ENCODE assay signal across 8 mouse cellular contexts in genomic region chr11:118254159-118254951, GRCm38 (mm10). TPM values are rescaled to one million over a fixed set of nuclear protein-coding genes. Genes with fewer than 3 reads are reported as not detected.
DNase-seq lines count a peak whose midpoint lies in the region; ATAC-seq and TF ChIP-seq lines count a peak whose summit lies in the region.

No protein-coding gene starts in this region.

- TF ChIP-seq CTCF in hindbrain, postnatal 0 days (IDR thresholded peaks at IDR 0.05; ENCODE audit: low read depth) = no peak
- no peak for TF ChIP-seq CTCF in midbrain, postnatal 0 days (IDR thresholded peaks at IDR 0.05)

- no peak for DNase-seq in forebrain, embryonic 10.5 days (ENCODE audit: extremely low spot score, low spot score)
- DNase-seq in brain, adult 2 months (ENCODE audit: low read depth, low spot score) = peak; percentile 97
- peak; percentile 31 to 67 for DNase-seq in frontal cortex, adult 2 months (ENCODE audit: extremely low spot score in 1 of 2, low spot score in 1 of 2)
- DNase-seq in hindbrain, postnatal 0 days (ENCODE audit: low spot score) = peak; percentile 79
- peak; percentile 62 to 76 for DNase-seq in left cerebral cortex, postnatal 14 days (ENCODE audit: low spot score in 2 of 2)
- peak; percentile 76 for DNase-seq in midbrain, postnatal 0 days (ENCODE audit: low spot score)
- DNase-seq in thymus, postnatal 36 days = no peak

- peaks cover 20% of the 10 kb centered on the region for H3K4me1 ChIP-seq in forebrain, embryonic 13.5 days
- H3K4me1 ChIP-seq in forebrain, embryonic 10.5 days = peaks cover 12% of the 10 kb centered on the region
- peaks cover 15% of the 10 kb centered on the region for H3K4me1 ChIP-seq in hindbrain, postnatal 0 days (ENCODE audit: insufficient read depth, low read length)
- H3K4me1 ChIP-seq in midbrain, postnatal 0 days (ENCODE audit: insufficient read depth, low read length) = no peaks in the 10 kb centered on the region

- no peaks in the 10 kb centered on the region for H3K27me3 ChIP-seq in forebrain, embryonic 13.5 days
- H3K27me3 ChIP-seq in forebrain, embryonic 10.5 days (ENCODE audit: poor library complexity, severe bottlenecking) = no peaks in the 10 kb centered on the region
- no peaks in the 10 kb centered on the region for H3K27me3 ChIP-seq in hindbrain, postnatal 0 days (ENCODE audit: insufficient read depth, low read length)
- no peaks in the 10 kb centered on the region for H3K27me3 ChIP-seq in midbrain, postnatal 0 days (ENCODE audit: insufficient read depth, low read length)

- H3K9me3 ChIP-seq in forebrain, embryonic 13.5 days (replicated peaks) = no peaks in the 10 kb centered on the region
- peaks cover 4% of the 10 kb centered on the region; the same call in 1 of the 2 replicates for H3K9me3 ChIP-seq in forebrain, embryonic 10.5 days
- no peaks in the 10 kb centered on the region for H3K9me3 ChIP-seq in hindbrain, postnatal 0 days (ENCODE audit: low read length)
- no peaks in the 10 kb centered on the region for H3K9me3 ChIP-seq in midbrain, postnatal 0 days (ENCODE audit: low read length)

- no peak overlapping the region; the same call in 1 of the 2 replicates for H3K9ac ChIP-seq in forebrain, embryonic 13.5 days
- H3K9ac ChIP-seq in hindbrain, postnatal 0 days (replicated peaks; ENCODE audit: low read length) = no peak overlapping the region
- no peak overlapping the region for H3K9ac ChIP-seq in midbrain, postnatal 0 days (replicated peaks; ENCODE audit: low read length, poor library complexity, severe bottlenecking)

- intact Hi-C loops in left cerebral cortex, postnatal 14 days (cut with DNase I) = no loop called here

- peak overlapping the region; percentile 88 for H3K27ac ChIP-seq in forebrain, embryonic 13.5 days
- H3K27ac ChIP-seq in forebrain, embryonic 10.5 days = no peak overlapping the region
- H3K27ac ChIP-seq in hindbrain, postnatal 0 days = peak overlapping the region; percentile 66
- H3K27ac ChIP-seq in midbrain, postnatal 0 days (ENCODE audit: low read depth, low read length) = peak overlapping the region; percentile 40

- H3K36me3 ChIP-seq in forebrain, embryonic 13.5 days (ENCODE audit: poor library complexity, severe bottlenecking) = peaks cover 34% of the 10 kb centered on the region
- peaks cover 35% of the 10 kb centered on the region for H3K36me3 ChIP-seq in forebrain, embryonic 10.5 days (replicated peaks)
- H3K36me3 ChIP-seq in hindbrain, postnatal 0 days (ENCODE audit: insufficient read depth, low read length) = peaks cover 20% of the 10 kb centered on the region
- H3K36me3 ChIP-seq in midbrain, postnatal 0 days (ENCODE audit: insufficient read depth, low read length) = peaks cover 20% of the 10 kb centered on the region

- peak; percentile 89 for ATAC-seq in forebrain, embryonic 13.5 days
- ATAC-seq in hindbrain, postnatal 0 days = peak; percentile 67
- 0 out of 2 replicates have a peak, but pooled peaks have one; percentile 38 for ATAC-seq in midbrain, postnatal 0 days (ENCODE audit: low FRiP score)

- H3K4me3 ChIP-seq in forebrain, embryonic 13.5 days = no peak overlapping the region
- no peak overlapping the region for H3K4me3 ChIP-seq in forebrain, embryonic 10.5 days
- no peak overlapping the region for H3K4me3 ChIP-seq in hindbrain, postnatal 0 days (ENCODE audit: low read length)
- H3K4me3 ChIP-seq in midbrain, postnatal 0 days (ENCODE audit: low read depth, low read length) = no peak overlapping the region

- H3K4me2 ChIP-seq in forebrain, embryonic 13.5 days = peak overlapping the region; percentile 10; the same call in 1 of the 2 replicates
- no peak overlapping the region for H3K4me2 ChIP-seq in hindbrain, postnatal 0 days (ENCODE audit: low read depth, low read length)
- no peak overlapping the region for H3K4me2 ChIP-seq in midbrain, postnatal 0 days (ENCODE audit: low read depth, low read length, poor library complexity, severe bottlenecking)

- 32% methylated on average over 15 of the region's 15 CpGs for WGBS in forebrain, embryonic 13.5 days
- 74% methylated on average over 15 of the region's 15 CpGs for WGBS in forebrain, embryonic 10.5 days
- whole genome bisulfite sequencing in hindbrain, postnatal 0 days = 23% methylated on average over 15 of the region's 15 CpGs
- 38% methylated on average over 15 of the region's 15 CpGs for WGBS in midbrain, postnatal 0 days

RNA-seq across cellular contexts. Expression of gene Cyth1, which starts 6.0 kb away (rescaled TPM):
- polyA plus RNA-seq in forebrain, embryonic 13.5 days (2015; fragmentation: Nextera tagmentation; extraction: Ambion mirVana) = 22.7 and 24.5 TPM in 2 replicates
- 10.1 and 11.5 TPM in 2 replicates for polyA plus RNA-seq in forebrain, embryonic 10.5 days (2016; fragmentation: Nextera tagmentation; extraction: Ambion mirVana)
- polyA plus RNA-seq in frontal cortex, adult 2 months (2012; rRNA removed) = 70.4 and 90.1 TPM in 2 replicates
- 42.9 and 48.3 TPM in 2 replicates for total RNA-seq in hindbrain, postnatal 0 days (2014; rRNA removed)
- 15.7 and 19.5 TPM in 2 replicates for polyA plus RNA-seq in hindbrain, postnatal 0 days (2015; fragmentation: Nextera tagmentation; extraction: Ambion mirVana)
- total RNA-seq in left cerebral cortex, postnatal 14 days (2021) = 10 to 100 TPM; 62.5 to 71.8 TPM
- 40.2 and 54.1 TPM in 2 replicates for total RNA-seq in midbrain, postnatal 0 days (2014; rRNA removed)
- polyA plus RNA-seq in midbrain, postnatal 0 days (2015; fragmentation: Nextera tagmentation; extraction: Ambion mirVana) = 20.0 and 21.6 TPM in 2 replicates

RNA-seq across cellular contexts. Expression of gene Usp36, which starts 35.7 kb away (rescaled TPM):
- polyA plus RNA-seq in forebrain, embryonic 13.5 days (2015; fragmentation: Nextera tagmentation; extraction: Ambion mirVana) = 14.1 and 16.9 TPM in 2 replicates
- 22.9 and 24.6 TPM in 2 replicates for polyA plus RNA-seq in forebrain, embryonic 10.5 days (2016; fragmentation: Nextera tagmentation; extraction: Ambion mirVana)
- 27.7 and 28.4 TPM in 2 replicates for polyA plus RNA-seq in frontal cortex, adult 2 months (2012; rRNA removed)
- total RNA-seq in hindbrain, postnatal 0 days (2014; rRNA removed) = 19.7 and 20.6 TPM in 2 replicates
- polyA plus RNA-seq in hindbrain, postnatal 0 days (2015; fragmentation: Nextera tagmentation; extraction: Ambion mirVana) = 12.6 and 12.8 TPM in 2 replicates
- total RNA-seq in left cerebral cortex, postnatal 14 days (2021) = 10 to 100 TPM; 24.8 to 26.3 TPM
- total RNA-seq in midbrain, postnatal 0 days (2014; rRNA removed) = 13.7 and 20.4 TPM in 2 replicates
- polyA plus RNA-seq in midbrain, postnatal 0 days (2015; fragmentation: Nextera tagmentation; extraction: Ambion mirVana) = 10.6 and 13.1 TPM in 2 replicates

Comparison
In these comparisons a context has a peak if more than half of its experiments do, and no peak if none do; other contexts are left out.
1. ATAC-seq: peak in every context shown above with its lines; median percentile 89 in forebrain, embryonic 13.5 days; 67 in hindbrain, postnatal 0 days; 38 in midbrain, postnatal 0 days.
2. DNase-seq: peak in brain, adult 2 months (single experiment), frontal cortex, adult 2 months (2 of 2), hindbrain, postnatal 0 days (single experiment), left cerebral cortex, postnatal 14 days (2 of 2) and midbrain, postnatal 0 days (single experiment); none in forebrain, embryonic 10.5 days (single experiment) and thymus, postnatal 36 days (0 of 2).